11 mouse cellular contexts compared by ENCODE assay signal in the genomic region with DNA sequence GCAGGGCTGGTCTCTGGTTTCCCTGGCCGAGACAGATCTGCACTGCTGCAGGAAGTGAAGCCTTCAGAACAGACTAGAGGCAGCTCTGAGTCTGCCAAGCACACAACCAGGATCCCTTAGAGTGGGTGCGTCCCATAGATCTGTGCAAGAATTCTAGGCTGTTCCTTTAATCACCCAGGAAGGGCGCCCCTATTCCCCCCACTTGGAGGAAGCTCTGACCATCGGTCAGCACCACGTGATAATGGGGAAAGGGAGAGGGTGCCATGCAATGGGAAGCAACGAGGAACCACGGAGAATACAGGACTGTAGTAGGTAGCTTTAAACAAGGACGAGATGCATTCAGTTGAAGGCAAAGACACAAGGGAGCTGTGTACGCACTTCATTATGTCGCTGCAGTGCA.
DNase-seq lines count a peak whose midpoint lies in the region; ATAC-seq and TF ChIP-seq lines count a peak whose summit lies in the region.
"Had no signal": no experiment of that assay in that cellular context is flagged by ENCODE, and none has a peak within 500 bp of the region (broad histone marks: within the 10 kb centered on the region; RNA-seq: fewer than 3 reads in every experiment).

No protein-coding gene starts in this region.

- WGBS in kidney, embryonic 15.5 days = 52% methylated on average over 10 of the region's 10 CpGs
- WGBS in limb, embryonic 13.5 days = 34% methylated on average over 10 of the region's 10 CpGs

- no peaks in the 10 kb centered on the region for H3K27me3 ChIP-seq in kidney, embryonic 15.5 days
- H3K27me3 ChIP-seq in Patski = no peaks in the 10 kb centered on the region
- H3K27me3 ChIP-seq in limb, embryonic 13.5 days = no peaks in the 10 kb centered on the region

- no peak overlapping the region for H3K4me3 ChIP-seq in kidney, embryonic 15.5 days (replicated peaks)
- no peak overlapping the region for H3K4me3 ChIP-seq in limb, embryonic 13.5 days

- H3K4me2 ChIP-seq in kidney, embryonic 15.5 days = peak overlapping the region; percentile 17; the same call in 1 of the 2 replicates
- peak overlapping the region; percentile 44 for H3K4me2 ChIP-seq in limb, embryonic 13.5 days (replicated peaks)

- no peak for TF ChIP-seq CTCF in Patski (IDR thresholded peaks at IDR 0.05)

- in situ Hi-C loops in Patski (cut with MboI; ENCODE audit: low pct_unique_long_range_greater_than_20kb) = no loop called here

- peak overlapping the region; percentile 81 for H3K27ac ChIP-seq in kidney, embryonic 15.5 days
- peak overlapping the region; percentile 69; the same call in 1 of the 2 replicates for H3K27ac ChIP-seq in limb, embryonic 13.5 days

- H3K9ac ChIP-seq in kidney, embryonic 15.5 days = no peak overlapping the region
- H3K9ac ChIP-seq in limb, embryonic 13.5 days = no peak overlapping the region

- POLR2A ChIA-PET in Patski (lab: Charles Lee) = interaction anchor here (0.6 to 1.5 kb wide), 5 partner anchors 29 to 402 kb away, joined by 3 to 6 read pairs (median 5); no protein-coding TSS in a partner anchor

- no peak for DNase-seq in kidney, adult 8-10 months
- DNase-seq in 416B (ENCODE audit: low read depth) (peak; percentile 70), Patski (ENCODE audit: low read depth, low spot score) (peak; percentile 17)
- DNase-seq in left cerebral cortex, adult 9 months (ENCODE audit: low spot score in 2 of 2) = no peak
- DNase-seq in layer of hippocampus, adult 8-10 months (ENCODE audit: low spot score in 2 of 2) = no peak
- DNase-seq: adrenal gland, postnatal 36 days; cerebellum, adult 2 months; right cerebral cortex, postnatal 14 days had no signal

- no peak for ATAC-seq in kidney, embryonic 15.5 days (replicated peaks; ENCODE audit: low FRiP score)
- peak; percentile 44 for ATAC-seq in Patski
- no peak for ATAC-seq in limb, embryonic 13.5 days (ENCODE audit: low FRiP score, low read depth)
- ATAC-seq: lung, postnatal 0 days had no signal

- peaks cover 24% of the 10 kb centered on the region for H3K4me1 ChIP-seq in kidney, embryonic 15.5 days
- peaks cover 47% of the 10 kb centered on the region for H3K4me1 ChIP-seq in limb, embryonic 13.5 days

- CTCF ChIA-PET in Patski (lab: Charles Lee) = interaction anchor here (0.6 to 1.5 kb wide), 3 partner anchors 28 to 313 kb away, joined by 3 to 8 read pairs (median 4); no protein-coding TSS in a partner anchor

- H3K9me3 ChIP-seq in kidney, embryonic 15.5 days (replicated peaks) = no peaks in the 10 kb centered on the region; the same call in 1 of the 2 replicates
- H3K9me3 ChIP-seq in limb, embryonic 13.5 days = 0 out of 2 replicates have a peak, but pooled peaks cover 5% of the 10 kb centered on the region

- no peaks in the 10 kb centered on the region for H3K36me3 ChIP-seq in kidney, embryonic 15.5 days
- H3K36me3 ChIP-seq in limb, embryonic 13.5 days = no peaks in the 10 kb centered on the region

Comparison
In these comparisons a context has a peak if more than half of its experiments do, and no peak if none do; other contexts are left out.
1. DNase-seq: peak in 416B (single experiment) and Patski (single experiment); none in kidney, adult 8-10 months (0 of 2), left cerebral cortex, adult 9 months (0 of 2) and layer of hippocampus, adult 8-10 months (0 of 2).